Comparison of ENCODE assay signal across 27 mouse cellular contexts in the genomic region with DNA sequence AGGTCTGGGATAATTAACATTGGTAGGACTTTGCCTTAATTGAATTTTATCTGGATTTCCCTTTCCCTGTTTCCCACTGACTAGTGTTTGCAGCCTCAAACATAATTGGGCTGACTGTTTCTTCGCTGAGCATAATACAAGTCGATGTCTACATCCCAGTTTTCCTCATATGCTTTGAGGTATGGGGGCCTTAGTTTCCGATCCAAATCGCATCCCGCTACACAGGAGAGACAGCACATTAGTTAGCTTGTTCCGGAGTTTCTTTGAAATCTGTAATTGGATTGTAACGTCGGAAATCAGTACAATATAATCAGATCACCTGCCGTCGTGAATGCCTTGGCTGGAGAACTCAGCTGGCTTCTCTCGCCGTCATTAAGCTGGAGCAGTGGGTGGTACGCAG. TPM values are rescaled to one million over a fixed set of nuclear protein-coding genes. Genes with fewer than 3 reads are reported as not detected.
DNase-seq lines count a peak whose midpoint lies in the region; ATAC-seq and TF ChIP-seq lines count a peak whose summit lies in the region.
"Had no signal": no experiment of that assay in that cellular context is flagged by ENCODE, and none has a peak within 500 bp of the region (broad histone marks: within the 10 kb centered on the region; RNA-seq: fewer than 3 reads in every experiment).

No protein-coding gene starts in this region.

- no peak overlapping the region for H3K4me3 ChIP-seq in hindbrain, embryonic 11.5 days (ENCODE audit: low read depth, low read length)
- H3K4me3 ChIP-seq in hindbrain, embryonic 10.5 days, result no peak overlapping the region
- H3K4me3 ChIP-seq in midbrain, embryonic 13.5 days (replicated peaks), result no peak overlapping the region
- no peak overlapping the region for H3K4me3 ChIP-seq in midbrain, embryonic 10.5 days
- no peak overlapping the region for H3K4me3 ChIP-seq in hindbrain, embryonic 14.5 days (replicated peaks; ENCODE audit: low read length)
- H3K4me3 ChIP-seq in midbrain, postnatal 0 days (ENCODE audit: low read depth, low read length), result no peak overlapping the region
- H3K4me3 ChIP-seq: embryonic facial prominence, embryonic 13.5 days; erythroblast, embryonic 14.5 days; heart, embryonic 15.5 days; limb, embryonic 12.5 days; myocyte had no signal

- ATAC-seq in hindbrain, embryonic 11.5 days (ENCODE audit: low FRiP score), result no peak
- ATAC-seq in midbrain, embryonic 13.5 days, result no peak
- ATAC-seq in hindbrain, embryonic 14.5 days (ENCODE audit: low FRiP score), result no peak
- no peak for ATAC-seq in midbrain, postnatal 0 days (ENCODE audit: low FRiP score)
- ATAC-seq: forebrain, embryonic 16.5 days; liver, postnatal 0 days; lung, postnatal 0 days; Patski had no signal

- 0 out of 2 replicates have a peak overlapping the region, but pooled peaks have one; percentile 13 for H3K27ac ChIP-seq in hindbrain, embryonic 11.5 days (ENCODE audit: low read depth, low read length)
- H3K27ac ChIP-seq in hindbrain, embryonic 10.5 days, result no peak overlapping the region
- peak overlapping the region; percentile 22; the same call in 1 of the 2 replicates for H3K27ac ChIP-seq in midbrain, embryonic 13.5 days
- H3K27ac ChIP-seq in midbrain, embryonic 10.5 days (replicated peaks), result no peak overlapping the region
- H3K27ac ChIP-seq in hindbrain, embryonic 14.5 days, result no peak overlapping the region; the same call in 1 of the 2 replicates
- no peak overlapping the region for H3K27ac ChIP-seq in midbrain, postnatal 0 days (ENCODE audit: low read depth, low read length)
- H3K27ac ChIP-seq: embryonic facial prominence, embryonic 13.5 days; heart, embryonic 15.5 days; limb, embryonic 12.5 days; macrophage had no signal

- TF ChIP-seq CTCF in midbrain, postnatal 0 days (IDR thresholded peaks at IDR 0.05), result no peak

- no peaks in the 10 kb centered on the region for H3K4me1 ChIP-seq in hindbrain, embryonic 11.5 days (replicated peaks; ENCODE audit: control insufficient read depth, insufficient read depth, low read length)
- H3K4me1 ChIP-seq in hindbrain, embryonic 10.5 days (replicated peaks), result peaks cover 9% of the 10 kb centered on the region; the same call in 1 of the 2 replicates
- H3K4me1 ChIP-seq in midbrain, embryonic 13.5 days (replicated peaks), result peaks cover 15% of the 10 kb centered on the region
- peaks cover 9% of the 10 kb centered on the region for H3K4me1 ChIP-seq in midbrain, embryonic 10.5 days
- H3K4me1 ChIP-seq in hindbrain, embryonic 14.5 days (replicated peaks; ENCODE audit: control insufficient read depth, insufficient read depth, low read length), result peaks cover 15% of the 10 kb centered on the region
- no peaks in the 10 kb centered on the region for H3K4me1 ChIP-seq in midbrain, postnatal 0 days (ENCODE audit: insufficient read depth, low read length)

- no peaks in the 10 kb centered on the region for H3K36me3 ChIP-seq in hindbrain, embryonic 11.5 days (ENCODE audit: control insufficient read depth, insufficient read depth, low read length)
- peaks cover 5% of the 10 kb centered on the region; the same call in 1 of the 2 replicates for H3K36me3 ChIP-seq in hindbrain, embryonic 10.5 days
- H3K36me3 ChIP-seq in midbrain, embryonic 13.5 days, result peaks cover 6% of the 10 kb centered on the region
- H3K36me3 ChIP-seq in midbrain, embryonic 10.5 days, result 0 out of 2 replicates have a peak, but pooled peaks cover 7% of the 10 kb centered on the region
- H3K36me3 ChIP-seq in hindbrain, embryonic 14.5 days (replicated peaks; ENCODE audit: control insufficient read depth, insufficient read depth), result peaks cover 4% of the 10 kb centered on the region; the same call in 1 of the 2 replicates
- H3K36me3 ChIP-seq in midbrain, postnatal 0 days (ENCODE audit: insufficient read depth, low read length), result no peaks in the 10 kb centered on the region
- H3K36me3 ChIP-seq: embryonic facial prominence, embryonic 13.5 days; G1E; heart, embryonic 15.5 days; limb, embryonic 12.5 days had no signal

- no peaks in the 10 kb centered on the region for H3K9me3 ChIP-seq in hindbrain, embryonic 11.5 days (ENCODE audit: control insufficient read depth, low read length)
- no peaks in the 10 kb centered on the region for H3K9me3 ChIP-seq in hindbrain, embryonic 10.5 days
- H3K9me3 ChIP-seq in midbrain, embryonic 13.5 days, result peaks cover 3% of the 10 kb centered on the region; the same call in 1 of the 2 replicates
- H3K9me3 ChIP-seq in midbrain, embryonic 10.5 days (replicated peaks), result no peaks in the 10 kb centered on the region
- no peaks in the 10 kb centered on the region for H3K9me3 ChIP-seq in hindbrain, embryonic 14.5 days (ENCODE audit: control insufficient read depth, low read length)
- H3K9me3 ChIP-seq in midbrain, postnatal 0 days (ENCODE audit: low read length), result no peaks in the 10 kb centered on the region
- H3K9me3 ChIP-seq: embryonic facial prominence, embryonic 13.5 days; heart, embryonic 15.5 days; limb, embryonic 12.5 days had no signal

- no peak overlapping the region for H3K9ac ChIP-seq in hindbrain, embryonic 11.5 days (ENCODE audit: low read depth, low read length)
- no peak overlapping the region for H3K9ac ChIP-seq in midbrain, embryonic 13.5 days (replicated peaks)
- H3K9ac ChIP-seq in hindbrain, embryonic 14.5 days, result no peak overlapping the region
- H3K9ac ChIP-seq in midbrain, postnatal 0 days (replicated peaks; ENCODE audit: low read length, poor library complexity, severe bottlenecking), result no peak overlapping the region
- H3K9ac ChIP-seq: embryonic facial prominence, embryonic 13.5 days; heart, embryonic 15.5 days; limb, embryonic 12.5 days; liver, postnatal 0 days had no signal

- no peaks in the 10 kb centered on the region for H3K27me3 ChIP-seq in hindbrain, embryonic 11.5 days (ENCODE audit: control insufficient read depth, insufficient read depth, low read length)
- no peaks in the 10 kb centered on the region for H3K27me3 ChIP-seq in hindbrain, embryonic 10.5 days (ENCODE audit: insufficient read depth, poor library complexity, severe bottlenecking)
- no peaks in the 10 kb centered on the region for H3K27me3 ChIP-seq in midbrain, embryonic 13.5 days
- H3K27me3 ChIP-seq in midbrain, embryonic 10.5 days (ENCODE audit: low read depth, poor library complexity, severe bottlenecking), result no peaks in the 10 kb centered on the region
- H3K27me3 ChIP-seq in hindbrain, embryonic 14.5 days (ENCODE audit: control insufficient read depth, insufficient read depth, low read length), result no peaks in the 10 kb centered on the region
- H3K27me3 ChIP-seq in midbrain, postnatal 0 days (ENCODE audit: insufficient read depth, low read length), result no peaks in the 10 kb centered on the region
- H3K27me3 ChIP-seq: CH12.LX; embryonic facial prominence, embryonic 13.5 days; heart, embryonic 15.5 days; limb, embryonic 12.5 days; Patski had no signal

- no peak overlapping the region for H3K4me2 ChIP-seq in hindbrain, embryonic 11.5 days (replicated peaks; ENCODE audit: low read depth, low read length)
- no peak overlapping the region for H3K4me2 ChIP-seq in midbrain, embryonic 13.5 days (replicated peaks)
- H3K4me2 ChIP-seq in hindbrain, embryonic 14.5 days (replicated peaks), result no peak overlapping the region
- no peak overlapping the region for H3K4me2 ChIP-seq in midbrain, postnatal 0 days (ENCODE audit: low read depth, low read length, poor library complexity, severe bottlenecking)
- H3K4me2 ChIP-seq: embryonic facial prominence, embryonic 13.5 days; heart, embryonic 15.5 days; limb, embryonic 12.5 days; liver, embryonic 11.5 days had no signal

- DNase-seq in hindbrain, embryonic 11.5 days (ENCODE audit: low spot score), result no peak
- no peak for DNase-seq in hindbrain, embryonic 10.5 days (ENCODE audit: low spot score)
- DNase-seq in midbrain, embryonic 10.5 days (ENCODE audit: low spot score), result no peak
- peak; percentile 29 for DNase-seq in hindbrain, embryonic 14.5 days (ENCODE audit: low spot score)
- DNase-seq in midbrain, postnatal 0 days (ENCODE audit: low spot score), result peak; percentile 18
- no peak for DNase-seq in thymus, postnatal 4 days
- DNase-seq: adrenal gland, postnatal 36 days; B cell, adult 2 months; cerebellum, adult 11 months; cerebellum, postnatal 14 days; embryo, embryonic 11 days; gastrocnemius, postnatal 25 days; kidney, postnatal 10 days; liver, postnatal 0 days had no signal

- 65% methylated on average over 13 of the region's 13 CpGs for WGBS in hindbrain, embryonic 11.5 days
- WGBS in hindbrain, embryonic 10.5 days, result 69% methylated on average over 13 of the region's 13 CpGs
- 30% methylated on average over 13 of the region's 13 CpGs for WGBS in midbrain, embryonic 13.5 days
- WGBS in midbrain, embryonic 10.5 days, result 53% methylated on average over 13 of the region's 13 CpGs
- whole genome bisulfite sequencing in hindbrain, embryonic 14.5 days, result 36% methylated on average over 13 of the region's 13 CpGs
- 21% methylated on average over 13 of the region's 13 CpGs for WGBS in midbrain, postnatal 0 days

RNA-seq across cellular contexts. Expression of a gene that starts 59.0 kb away (rescaled TPM):
- 17.1 and 19.8 TPM in 2 replicates for polyA plus RNA-seq in hindbrain, embryonic 11.5 days (2014; fragmentation: Nextera tagmentation; extraction: Ambion mirVana)
- 9.6 and 13.7 TPM in 2 replicates for polyA plus RNA-seq in hindbrain, embryonic 10.5 days (2016; fragmentation: Nextera tagmentation; extraction: Ambion mirVana)
- polyA plus RNA-seq in midbrain, embryonic 13.5 days (2015; fragmentation: Nextera tagmentation; extraction: Ambion mirVana), result 31.1 and 31.5 TPM in 2 replicates
- polyA plus RNA-seq in midbrain, embryonic 10.5 days (2016; fragmentation: Nextera tagmentation; extraction: Ambion mirVana), result 13.3 and 16.5 TPM in 2 replicates
- polyA plus RNA-seq in hindbrain, embryonic 14.5 days (2014; fragmentation: Nextera tagmentation; extraction: Ambion mirVana), result 24.5 and 28.2 TPM in 2 replicates
- total RNA-seq in midbrain, postnatal 0 days (2014; rRNA removed), result 10.1 and 11.0 TPM in 2 replicates
- polyA plus RNA-seq in midbrain, postnatal 0 days (2015; fragmentation: Nextera tagmentation; extraction: Ambion mirVana), result 23.1 and 23.6 TPM in 2 replicates
- total RNA-seq: CH12.LX had no signal
- polyA plus RNA-seq: erythroblast, embryonic 14.5 days; G1E; macrophage had no signal

Comparison
In these comparisons a context has a peak if more than half of its experiments do, and no peak if none do; other contexts are left out.
1. DNase-seq: peak in hindbrain, embryonic 14.5 days (single experiment) and midbrain, postnatal 0 days (single experiment); none in hindbrain, embryonic 11.5 days (single experiment), hindbrain, embryonic 10.5 days (single experiment), midbrain, embryonic 10.5 days (single experiment) and thymus, postnatal 4 days (single experiment).
2. H3K27ac ChIP-seq: peak in hindbrain, embryonic 11.5 days (single experiment) and midbrain, embryonic 13.5 days (single experiment); none in hindbrain, embryonic 10.5 days (single experiment), midbrain, embryonic 10.5 days (single experiment), hindbrain, embryonic 14.5 days (single experiment) and midbrain, postnatal 0 days (single experiment).